Mouse (Mus musculus): ENCODE results near the gene Smpdl3a. TPM values are rescaled to one million over a fixed set of nuclear protein-coding genes. Genes with fewer than 3 reads are reported as not detected.

Gene Smpdl3a
- 44.0 and 48.3 TPM in 2 replicates for polyA plus RNA-seq (2012; rRNA removed)

DNA sequence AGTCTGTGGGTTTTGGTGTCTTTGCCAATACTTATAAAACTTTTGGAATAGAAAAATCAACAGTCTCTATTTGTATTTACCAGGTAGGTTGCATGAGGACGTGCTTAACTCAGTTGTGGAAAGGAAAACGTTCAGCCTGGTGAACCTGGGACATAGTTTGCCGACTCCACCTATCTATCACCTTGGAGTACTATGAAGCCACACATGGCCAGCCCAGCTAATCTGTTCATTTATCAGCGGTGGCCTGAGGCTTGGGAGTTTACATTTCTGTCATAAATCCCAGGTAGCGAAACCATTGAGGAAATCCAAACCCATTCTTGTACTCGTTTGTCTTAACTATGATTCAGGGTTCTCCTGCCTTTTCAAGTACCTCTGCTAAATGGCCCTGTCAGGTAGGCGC, at the start of gene Smpdl3a:
TSS of gene Smpdl3a (plus strand) at position 318 of the 400 bp plus-strand sequence.
- no peaks in the 10 kb centered on the region for H3K27me3 ChIP-seq (ENCODE audit: control insufficient read depth, insufficient read depth, low read length)
- TF ChIP-seq CTCF (IDR thresholded peaks at IDR 0.05; ENCODE audit: borderline replicate concordance, control insufficient read depth, extremely low read depth, insufficient read depth, low read length, poor library complexity) (no peak), POLR2A (IDR thresholded peaks at IDR 0.05; ENCODE audit: control insufficient read depth, extremely low read depth, insufficient read depth, low read length, poor library complexity) (no peak)
- no peak for DNase-seq
- peaks cover 11% of the 10 kb centered on the region for H3K4me1 ChIP-seq (replicated peaks; ENCODE audit: control insufficient read depth, insufficient read depth, low read length)
- H3K36me3 ChIP-seq (ENCODE audit: control insufficient read depth, insufficient read depth, low read length): no peaks in the 10 kb centered on the region
- H3K27ac ChIP-seq (ENCODE audit: control insufficient read depth, insufficient read depth, low read length): peak within 1 kb of the TSS; percentile 27
- peak within 1 kb of the TSS; percentile 64 for H3K4me3 ChIP-seq (ENCODE audit: control insufficient read depth, insufficient read depth, low read length)
- 89% methylated on average over 7 of the region's 7 CpGs for WGBS

GRCm38 (mm10) chr10:57745452-57745851, 48.7 kb upstream of the Smpdl3a start:
- Histone ChIP-seq H3K4me1 (replicated peaks; ENCODE audit: control insufficient read depth, insufficient read depth, low read length) (no peaks in the 10 kb centered on the region), H3K4me3 (ENCODE audit: control insufficient read depth, insufficient read depth, low read length) (no peak overlapping the region), H3K27me3 (ENCODE audit: control insufficient read depth, insufficient read depth, low read length) (no peaks in the 10 kb centered on the region), H3K27ac (ENCODE audit: control insufficient read depth, insufficient read depth, low read length) (no peak overlapping the region), H3K36me3 (ENCODE audit: control insufficient read depth, insufficient read depth, low read length) (no peaks in the 10 kb centered on the region)
- DNase-seq: no peak
- TF ChIP-seq CTCF (IDR thresholded peaks at IDR 0.05; ENCODE audit: borderline replicate concordance, control insufficient read depth, extremely low read depth, insufficient read depth, low read length, poor library complexity) (no peak), POLR2A (IDR thresholded peaks at IDR 0.05; ENCODE audit: control insufficient read depth, extremely low read depth, insufficient read depth, low read length, poor library complexity) (no peak)

DNA sequence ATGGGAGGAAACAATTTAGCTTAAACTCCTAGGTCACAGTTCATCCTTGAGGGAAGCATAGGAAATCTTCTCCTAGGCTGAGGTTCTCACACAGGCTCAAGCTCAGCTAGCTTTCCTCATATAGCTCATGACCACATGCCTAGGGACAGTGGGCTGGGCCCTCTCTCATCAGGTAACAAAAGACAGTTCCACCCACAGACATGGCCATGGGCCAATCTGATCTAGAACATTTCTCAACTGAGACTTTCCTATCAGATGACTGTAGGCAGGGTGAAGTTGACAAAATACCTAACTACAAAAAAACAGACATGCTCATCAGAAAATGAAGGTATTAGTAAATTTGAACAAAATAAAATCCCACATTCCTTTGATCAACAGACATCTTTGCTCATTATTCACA, 47.0 kb upstream of the Smpdl3a start:
- no peak overlapping the region for H3K4me3 ChIP-seq (ENCODE audit: control insufficient read depth, insufficient read depth, low read length)
- DNase-seq: no peak

GRCm38 (mm10) chr10:57753343-57753742, 40.8 kb upstream of the Smpdl3a start:
- H3K4me1 ChIP-seq (replicated peaks; ENCODE audit: control insufficient read depth, insufficient read depth, low read length): peaks cover 3% of the 10 kb centered on the region
- H3K27ac ChIP-seq (ENCODE audit: control insufficient read depth, insufficient read depth, low read length): peak overlapping the region; percentile 44; the same call in 1 of the 2 replicates
- no peaks in the 10 kb centered on the region for H3K27me3 ChIP-seq (ENCODE audit: control insufficient read depth, insufficient read depth, low read length)
- no peak overlapping the region for H3K4me3 ChIP-seq (ENCODE audit: control insufficient read depth, insufficient read depth, low read length)
- H3K36me3 ChIP-seq (ENCODE audit: control insufficient read depth, insufficient read depth, low read length): no peaks in the 10 kb centered on the region
- TF ChIP-seq CTCF (IDR thresholded peaks at IDR 0.05; ENCODE audit: borderline replicate concordance, control insufficient read depth, extremely low read depth, insufficient read depth, low read length, poor library complexity): no peak
- TF ChIP-seq POLR2A (IDR thresholded peaks at IDR 0.05; ENCODE audit: control insufficient read depth, extremely low read depth, insufficient read depth, low read length, poor library complexity): no peak
- WGBS: 8% methylated on average over 1 of the region's 1 CpGs
- DNase-seq: peak; percentile 14

More for the DNA sequence above, 47.0 kb upstream of the Smpdl3a start:
- no peak overlapping the region for H3K27ac ChIP-seq (ENCODE audit: control insufficient read depth, insufficient read depth, low read length)
- no peaks in the 10 kb centered on the region for H3K36me3 ChIP-seq (ENCODE audit: control insufficient read depth, insufficient read depth, low read length)
- TF ChIP-seq CTCF (IDR thresholded peaks at IDR 0.05; ENCODE audit: borderline replicate concordance, control insufficient read depth, extremely low read depth, insufficient read depth, low read length, poor library complexity): no peak
- no peak for TF ChIP-seq POLR2A (IDR thresholded peaks at IDR 0.05; ENCODE audit: control insufficient read depth, extremely low read depth, insufficient read depth, low read length, poor library complexity)
- no peaks in the 10 kb centered on the region for H3K27me3 ChIP-seq (ENCODE audit: control insufficient read depth, insufficient read depth, low read length)
- H3K4me1 ChIP-seq (replicated peaks; ENCODE audit: control insufficient read depth, insufficient read depth, low read length): no peaks in the 10 kb centered on the region

DNA sequence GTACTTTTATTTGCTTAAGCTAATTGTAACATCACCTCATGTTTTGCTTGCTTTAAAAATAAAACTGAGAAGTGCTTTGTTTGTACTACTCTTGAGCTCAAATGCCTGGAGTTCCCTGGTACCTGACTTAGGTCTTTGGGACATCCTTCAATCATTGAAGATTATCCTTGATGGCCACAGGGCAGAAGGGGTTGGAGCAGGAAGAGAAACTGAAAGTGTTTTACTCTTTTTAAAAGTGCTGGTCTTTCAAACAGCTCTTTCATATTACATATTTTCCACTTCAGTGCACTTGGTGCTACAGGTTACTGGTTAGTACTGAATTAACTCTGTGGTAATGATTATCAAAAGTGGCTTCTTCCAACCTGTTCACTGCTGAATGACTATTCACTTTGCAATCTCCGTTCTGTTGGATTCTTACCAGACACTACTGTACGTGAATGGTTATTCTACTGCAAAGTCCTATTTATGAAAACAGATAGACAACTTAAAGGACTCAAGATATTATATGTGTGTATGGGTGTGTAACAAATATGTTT, 38.9 kb upstream of the Smpdl3a start:
- Histone ChIP-seq H3K36me3 (ENCODE audit: control insufficient read depth, insufficient read depth, low read length) (no peaks in the 10 kb centered on the region), H3K27ac (ENCODE audit: control insufficient read depth, insufficient read depth, low read length) (no peak overlapping the region), H3K4me3 (ENCODE audit: control insufficient read depth, insufficient read depth, low read length) (no peak overlapping the region), H3K4me1 (replicated peaks; ENCODE audit: control insufficient read depth, insufficient read depth, low read length) (peaks cover 3% of the 10 kb centered on the region), H3K27me3 (ENCODE audit: control insufficient read depth, insufficient read depth, low read length) (no peaks in the 10 kb centered on the region)
- TF ChIP-seq CTCF (IDR thresholded peaks at IDR 0.05; ENCODE audit: borderline replicate concordance, control insufficient read depth, extremely low read depth, insufficient read depth, low read length, poor library complexity) (no peak), POLR2A (IDR thresholded peaks at IDR 0.05; ENCODE audit: control insufficient read depth, extremely low read depth, insufficient read depth, low read length, poor library complexity) (no peak)
- no peak for DNase-seq
- 93% methylated on average over 2 of the region's 2 CpGs for WGBS

- TF ChIP-seq POLR2A (IDR thresholded peaks at IDR 0.05; ENCODE audit: control insufficient read depth, extremely low read depth, insufficient read depth, low read length, poor library complexity): no peak
- TF ChIP-seq CTCF (IDR thresholded peaks at IDR 0.05; ENCODE audit: borderline replicate concordance, control insufficient read depth, extremely low read depth, insufficient read depth, low read length, poor library complexity): no peak
- DNase-seq: no peak
- Histone ChIP-seq H3K27me3 (ENCODE audit: control insufficient read depth, insufficient read depth, low read length) (no peaks in the 10 kb centered on the region), H3K27ac (ENCODE audit: control insufficient read depth, insufficient read depth, low read length) (no peak overlapping the region), H3K4me3 (ENCODE audit: control insufficient read depth, insufficient read depth, low read length) (no peak overlapping the region), H3K36me3 (ENCODE audit: control insufficient read depth, insufficient read depth, low read length) (no peaks in the 10 kb centered on the region), H3K4me1 (replicated peaks; ENCODE audit: control insufficient read depth, insufficient read depth, low read length) (no peaks in the 10 kb centered on the region)
- 94% methylated on average over 2 of the region's 2 CpGs for WGBS
These were observed 35.1 kb upstream of the Smpdl3a start for GRCm38 (mm10) chr10:57758999-57759398.

GRCm38 (mm10) chr10:57760694-57761093, 33.4 kb upstream of the Smpdl3a start:
- no peaks in the 10 kb centered on the region for H3K36me3 ChIP-seq (ENCODE audit: control insufficient read depth, insufficient read depth, low read length)
- no peak for DNase-seq
- no peak overlapping the region for H3K27ac ChIP-seq (ENCODE audit: control insufficient read depth, insufficient read depth, low read length)
- TF ChIP-seq CTCF (IDR thresholded peaks at IDR 0.05; ENCODE audit: borderline replicate concordance, control insufficient read depth, extremely low read depth, insufficient read depth, low read length, poor library complexity) (no peak), POLR2A (IDR thresholded peaks at IDR 0.05; ENCODE audit: control insufficient read depth, extremely low read depth, insufficient read depth, low read length, poor library complexity) (no peak)
- 57% methylated on average over 3 of the region's 3 CpGs for WGBS
- H3K27me3 ChIP-seq (ENCODE audit: control insufficient read depth, insufficient read depth, low read length): no peaks in the 10 kb centered on the region
- no peak overlapping the region for H3K4me3 ChIP-seq (ENCODE audit: control insufficient read depth, insufficient read depth, low read length)
- H3K4me1 ChIP-seq (replicated peaks; ENCODE audit: control insufficient read depth, insufficient read depth, low read length): no peaks in the 10 kb centered on the region
